Mouse (Mus musculus) CH12.LX (cell line): ENCODE measurements around the gene Ppip5k2. TPM values are rescaled to one million over a fixed set of nuclear protein-coding genes. Genes with fewer than 3 reads are reported as not detected.

Experiments
- DNase-seq: peaks from one replicate; pipeline ENCODE4 v3.0.0-alpha.2; 2013; ENCODE audit errors: extremely low read depth
- H3K27ac ChIP-seq: 2 replicates; pipeline ENCODE4 v1.5.1; 2012; ENCODE audit warnings: low read depth, mild to moderate bottlenecking, control low read depth, moderate library complexity; ENCODE audit not compliant: insufficient read depth
- H3K27me3 ChIP-seq: replicated peaks from 2 replicates; pipeline ENCODE3; 2012; ENCODE audit warnings: inconsistent platforms
- H3K36me3 ChIP-seq, 2 experiments: replicated peaks in 1 of 2; 2 replicates each; pipeline versions ENCODE3 to v1.6.1; 2012; ENCODE audit warnings: inconsistent platforms in 1 of 2, low read length in 1 of 2, mild to moderate bottlenecking in 1 of 2, mixed read lengths in 1 of 2, moderate library complexity in 1 of 2; ENCODE audit not compliant: control insufficient read depth in 1 of 2, insufficient read depth in 1 of 2
- H3K4me1 ChIP-seq, 2 experiments: 2 replicates each; pipeline ENCODE4 v1.6.1; 2012; ENCODE audit warnings: inconsistent platforms in 1 of 2, moderate library complexity in 1 of 2; ENCODE audit not compliant: insufficient read depth in 2 of 2, control insufficient read depth in 1 of 2
- H3K4me2 ChIP-seq: 2 replicates; pipeline ENCODE4 v1.6.1; 2012; ENCODE audit warnings: low read depth, mild to moderate bottlenecking, control low read depth; ENCODE audit not compliant: poor library complexity, insufficient read depth, severe bottlenecking
- H3K4me3 ChIP-seq, 3 experiments: fragments of 150-350 bp in 1 of 3; sonication (generic) in 1 of 3; replicated peaks in 1 of 3; 2 replicates each; pipeline versions ENCODE3 to v1.5.1; 2011 to 2012; ENCODE audit warnings: low read depth in 2 of 3, low read length in 2 of 3, mild to moderate bottlenecking in 2 of 3, moderate library complexity in 2 of 3, control low read depth in 1 of 3, improper control_type of control experiment in 1 of 3, inconsistent platforms in 1 of 3, mixed read lengths in 1 of 3; ENCODE audit not compliant: poor library complexity in 1 of 3
- H3K79me2 ChIP-seq: replicated peaks from 2 replicates; pipeline ENCODE4 v1.6.1; 2012; ENCODE audit warnings: mild to moderate bottlenecking, moderate library complexity; ENCODE audit not compliant: control insufficient read depth, poor library complexity, insufficient read depth, severe bottlenecking; ENCODE audit errors: extremely low read depth
- H3K9ac ChIP-seq: 2 replicates; pipeline ENCODE4 v1.6.1; 2012; ENCODE audit warnings: low read depth, mild to moderate bottlenecking, control low read depth, moderate library complexity; ENCODE audit not compliant: insufficient read depth
- H3K9me3 ChIP-seq: replicated peaks from 2 replicates; pipeline ENCODE3; 2012; ENCODE audit warnings: low read length, inconsistent platforms, mixed read lengths
- BHLHE40 ChIP-seq: IDR thresholded peaks from 2 replicates; pipeline ENCODE4 v1.6.1; 2011; ENCODE audit warnings: mild to moderate bottlenecking, low read depth, low read length, improper control_type of control experiment
- CHD2 ChIP-seq: IDR thresholded peaks from 2 replicates; pipeline ENCODE4 v1.6.1; 2011; ENCODE audit warnings: low read length, improper control_type of control experiment
- CTCF ChIP-seq, 2 experiments: IDR thresholded peaks in 1 of 2; conservative IDR thresholded peaks in 1 of 2; 2 replicates each; pipeline ENCODE4 v1.5.1; 2011 to 2012; ENCODE audit warnings: low read depth in 2 of 2, low read length in 2 of 2, improper control_type of control experiment in 1 of 2, inconsistent platforms in 1 of 2, mild to moderate bottlenecking in 1 of 2, moderate library complexity in 1 of 2
- ELF1 ChIP-seq: IDR thresholded peaks from 2 replicates; pipeline ENCODE4 v1.6.1; 2014; ENCODE audit warnings: low read depth, mild to moderate bottlenecking, inconsistent platforms, low read length, improper control_type of control experiment
- ETS1 ChIP-seq: conservative IDR thresholded peaks from 2 replicates; pipeline ENCODE4 v1.6.1; 2012; ENCODE audit warnings: low read depth, mild to moderate bottlenecking, inconsistent platforms, low read length, improper control_type of control experiment, moderate library complexity
- GABPA ChIP-seq: IDR thresholded peaks from 2 replicates; pipeline ENCODE4 v1.6.1; 2012; ENCODE audit warnings: low read depth, low read length, improper control_type of control experiment, inconsistent platforms; ENCODE audit not compliant: insufficient replicate concordance
- HCFC1 ChIP-seq: IDR thresholded peaks from 2 replicates; pipeline ENCODE4 v1.6.1; 2012; ENCODE audit warnings: low read depth, mild to moderate bottlenecking, inconsistent platforms, low read length, improper control_type of control experiment
- JUND ChIP-seq: conservative IDR thresholded peaks from 2 replicates; pipeline ENCODE4 v1.6.1; 2011; ENCODE audit warnings: low read depth, low read length, improper control_type of control experiment
- MAX ChIP-seq: IDR thresholded peaks from 2 replicates; pipeline ENCODE4 v1.6.1; 2011; ENCODE audit warnings: low read length, improper control_type of control experiment
- MAZ ChIP-seq: IDR thresholded peaks from 2 replicates; pipeline ENCODE4 v1.6.1; 2012; ENCODE audit warnings: low read depth, mild to moderate bottlenecking, inconsistent platforms, low read length, improper control_type of control experiment, moderate library complexity
- MEF2A ChIP-seq: IDR thresholded peaks from 2 replicates; pipeline ENCODE4 v1.6.1; 2014; ENCODE audit warnings: low read depth, mild to moderate bottlenecking, inconsistent platforms, low read length, improper control_type of control experiment, borderline replicate concordance
- MYC ChIP-seq: IDR thresholded peaks from 2 replicates; pipeline ENCODE4 v1.6.1; 2011; ENCODE audit warnings: low read depth, mild to moderate bottlenecking, improper control_type of control experiment, low read length
- NRF1 ChIP-seq: IDR thresholded peaks from 2 replicates; pipeline ENCODE4 v1.6.1; 2014; ENCODE audit warnings: low read depth, mild to moderate bottlenecking, inconsistent platforms, low read length, improper control_type of control experiment, moderate library complexity
- PAX5 ChIP-seq: IDR thresholded peaks from 2 replicates; pipeline ENCODE4 v1.6.1; 2012; ENCODE audit warnings: low read length, inconsistent platforms, mixed read lengths
- POLR2A ChIP-seq: IDR thresholded peaks from 2 replicates; pipeline ENCODE4 v1.6.1; 2011; ENCODE audit warnings: low read depth, mild to moderate bottlenecking, improper control_type of control experiment, low read length
- POLR2AphosphoS2 ChIP-seq: IDR thresholded peaks from 2 replicates; pipeline ENCODE4 v1.6.1; 2011; ENCODE audit warnings: low read depth, low read length, improper control_type of control experiment
- RAD21 ChIP-seq: IDR thresholded peaks from 2 replicates; pipeline ENCODE4 v1.6.1; 2011; ENCODE audit warnings: low read depth, mild to moderate bottlenecking, low read length, improper control_type of control experiment, moderate library complexity
- SIN3A ChIP-seq: IDR thresholded peaks from 2 replicates; pipeline ENCODE4 v1.6.1; 2012; ENCODE audit warnings: low read length, improper control_type of control experiment, inconsistent platforms
- SMC3 ChIP-seq: IDR thresholded peaks from 2 replicates; pipeline ENCODE4 v1.6.1; 2011; ENCODE audit warnings: low read depth, low read length, improper control_type of control experiment
- TBP ChIP-seq: conservative IDR thresholded peaks from 2 replicates; pipeline ENCODE4 v1.6.1; 2011; ENCODE audit warnings: low read depth, low read length, improper control_type of control experiment
- TCF12 ChIP-seq: IDR thresholded peaks from 2 replicates; pipeline ENCODE4 v1.6.1; 2014; ENCODE audit warnings: low read depth, mild to moderate bottlenecking, inconsistent platforms, low read length, improper control_type of control experiment
- UBTF ChIP-seq: IDR thresholded peaks from 2 replicates; pipeline ENCODE4 v1.6.1; 2012; ENCODE audit warnings: low read depth, mild to moderate bottlenecking, inconsistent platforms, low read length, improper control_type of control experiment, moderate library complexity
- USF1 ChIP-seq: IDR thresholded peaks from 2 replicates; pipeline ENCODE4 v1.6.1; 2014; ENCODE audit warnings: low read depth, mild to moderate bottlenecking, inconsistent platforms, low read length, improper control_type of control experiment
- USF2 ChIP-seq: conservative IDR thresholded peaks from 2 replicates; pipeline ENCODE4 v1.6.1; 2011; ENCODE audit warnings: low read depth, low read length, improper control_type of control experiment
- ZC3H11A ChIP-seq: IDR thresholded peaks from 2 replicates; pipeline ENCODE4 v1.6.1; 2012; ENCODE audit warnings: low read depth, mild to moderate bottlenecking, inconsistent platforms, low read length, improper control_type of control experiment
- ZKSCAN1 ChIP-seq: IDR thresholded peaks from 2 replicates; pipeline ENCODE4 v1.6.1; 2012; ENCODE audit warnings: low read depth, inconsistent platforms, low read length, improper control_type of control experiment, borderline replicate concordance
- ZMIZ1 ChIP-seq: IDR thresholded peaks from 2 replicates; pipeline ENCODE4 v1.6.1; 2012; ENCODE audit warnings: low read depth, mild to moderate bottlenecking, inconsistent platforms, low read length, improper control_type of control experiment
- ZNF384 ChIP-seq: IDR thresholded peaks from 2 replicates; pipeline ENCODE4 v1.6.1; 2012; ENCODE audit warnings: low read depth, low read length, improper control_type of control experiment, inconsistent platforms
- dilution Hi-C: fragments of 300-500 bp; cut with MboI; formaldehyde crosslinking; loops from 2 replicates; pipeline ENCODE4 v1.14.3; 2020; ENCODE audit warnings: low sequenced_read_pairs; ENCODE audit not compliant: extremely low pct_unique_long_range_greater_than_20kb, extremely low pct_ligation_motif_present
- in situ Hi-C: fragments of 300-500 bp; cut with MboI; formaldehyde crosslinking; loops from 3 replicates; pipeline ENCODE4 v1.14.3; 2019; ENCODE audit warnings: low sequenced_read_pairs, low pct_ligation_motif_present, low pct_unique_long_range_greater_than_20kb, mixed read lengths
- polyA plus RNA-seq: library from polyadenylated mRNA; unstranded; fragments of >175 nt; gene quantifications from 2 replicates; pipeline ENCODE4 v1.2.1, GENCODE M21; 2012; ENCODE audit warnings: low read depth; ENCODE audit not compliant: insufficient read length
- total RNA-seq, 2 experiments: library from RNA; depleted of rRNA; stranded (reverse); fragments of 300-350 nt in 1 of 2; fragments of >200 nt in 1 of 2; gene quantifications; 2 replicates each; pipeline ENCODE4 v1.2.3; 2012 to 2014

Ppip5k2 gene
- total and polyA plus RNA-seq, 3 experiments, result 27.4 to 44.9 (median 29.8) TPM

DNA sequence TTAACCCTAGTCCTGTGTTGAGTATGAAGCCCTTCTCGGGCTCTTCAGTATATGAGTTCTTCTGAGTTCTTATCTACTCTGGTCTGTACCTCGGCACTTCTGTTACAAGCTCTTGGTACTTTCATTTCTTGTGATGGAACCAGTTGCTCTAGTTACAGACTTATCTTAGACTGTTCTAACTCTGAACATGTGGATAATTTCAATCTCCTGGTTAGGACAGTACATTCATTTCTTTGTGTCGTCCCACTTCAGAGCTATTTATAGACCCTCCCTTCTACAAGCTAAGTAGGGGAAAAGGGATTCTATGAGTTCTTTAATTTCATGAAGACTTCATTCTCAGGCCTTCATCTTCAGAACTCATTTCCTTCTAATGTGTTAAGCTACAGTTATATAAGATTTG, 17.5 kb upstream of the Ppip5k2 start:
- H3K4me2 ChIP-seq, result no peak overlapping the region
- in situ Hi-C loops (no loop called here), dilution Hi-C loops (no loop called here)
- no peak overlapping the region for H3K4me3 ChIP-seq
- H3K27ac ChIP-seq, result no peak overlapping the region
- H3K79me2 ChIP-seq, result no peaks in the 10 kb centered on the region
- H3K9ac ChIP-seq, result no peak overlapping the region
- no peaks in the 10 kb centered on the region for H3K4me1 ChIP-seq
- TF ChIP-seq GABPA, result no peak
- TF ChIP-seq POLR2AphosphoS2, result no peak
- TF ChIP-seq MEF2A, result no peak
- TF ChIP-seq HCFC1, result no peak
- TF ChIP-seq MAZ, result no peak
- TF ChIP-seq USF1, result no peak
- TF ChIP-seq ZNF384, result no peak
- TF ChIP-seq PAX5, result no peak
- no peak for TF ChIP-seq CTCF (conservative IDR thresholded peaks at IDR 0.05 in 1 of 2, IDR thresholded peaks at IDR 0.05 in 1 of 2; ENCODE audit: low read depth in 2 of 2, low read length in 2 of 2)
- TF ChIP-seq NRF1, result no peak
- no peak for TF ChIP-seq POLR2A
- TF ChIP-seq TCF12, result no peak
- no peak for TF ChIP-seq ETS1
- no peak for TF ChIP-seq BHLHE40
- no peak for TF ChIP-seq CHD2
- no peak for TF ChIP-seq JUND
- TF ChIP-seq MAX, result no peak
- no peak for TF ChIP-seq ZMIZ1
- no peak for DNase-seq
- H3K27me3 ChIP-seq, result no peaks in the 10 kb centered on the region
- H3K9me3 ChIP-seq, result no peaks in the 10 kb centered on the region
- peaks cover 0 to 13% of the 10 kb centered on the region in 2 experiments for H3K36me3 ChIP-seq

DNA sequence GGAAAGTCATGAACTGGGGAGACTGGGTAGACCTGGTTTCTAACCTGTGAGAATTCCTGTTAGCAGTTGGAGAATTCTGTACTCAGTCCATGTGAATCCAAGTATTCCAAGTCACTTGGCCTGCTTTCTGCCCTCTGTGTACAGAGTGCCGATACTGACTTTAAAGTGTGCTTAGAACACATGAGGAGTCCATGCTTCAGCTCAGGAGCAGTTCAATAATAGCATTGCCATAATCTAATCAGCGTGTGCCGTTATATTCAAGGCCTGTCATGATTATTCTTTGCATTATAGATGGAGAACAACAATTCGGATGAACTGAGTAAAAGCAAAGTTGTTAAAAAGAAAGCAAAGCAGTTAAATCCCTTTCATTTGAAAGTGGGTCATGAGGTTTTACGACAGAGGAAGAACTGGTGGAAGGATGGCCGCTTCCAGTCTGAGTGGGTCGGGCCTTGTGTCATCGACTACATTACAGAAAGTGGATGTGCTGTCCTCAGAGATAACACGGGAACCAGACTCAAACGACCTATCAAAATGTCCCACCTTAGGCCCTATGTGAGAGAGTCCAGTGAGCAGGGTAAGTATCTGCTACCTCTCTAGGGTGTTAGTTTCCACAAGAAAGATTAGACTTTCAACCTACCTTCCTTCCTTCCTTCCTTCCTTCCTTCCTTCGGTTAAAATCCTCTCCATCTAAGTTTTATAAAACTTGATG, 15.6 kb upstream of the Ppip5k2 start:
- H3K4me3 ChIP-seq, result no peak overlapping the region
- dilution Hi-C loops, result no loop called here
- no peaks in the 10 kb centered on the region for H3K79me2 ChIP-seq
- H3K27me3 ChIP-seq, result no peaks in the 10 kb centered on the region
- no peak overlapping the region for H3K9ac ChIP-seq
- in situ Hi-C loops, result no loop called here
- no peak overlapping the region for H3K4me2 ChIP-seq
- peaks cover 0 to 13% of the 10 kb centered on the region in 2 experiments for H3K36me3 ChIP-seq
- no peak overlapping the region for H3K27ac ChIP-seq
- H3K9me3 ChIP-seq, result no peaks in the 10 kb centered on the region
- peaks cover 3 to 8% of the 10 kb centered on the region in 2 experiments; a peak in 3 of 4 replicates for H3K4me1 ChIP-seq
- no peak for DNase-seq
- TF ChIP-seq SIN3A, result no peak
- TF ChIP-seq HCFC1, result no peak
- TF ChIP-seq USF2, result no peak
- TF ChIP-seq ELF1, result no peak
- TF ChIP-seq UBTF, result no peak
- no peak for TF ChIP-seq ZC3H11A
- TF ChIP-seq MEF2A, result no peak
- TF ChIP-seq CTCF (conservative IDR thresholded peaks at IDR 0.05 in 1 of 2, IDR thresholded peaks at IDR 0.05 in 1 of 2; ENCODE audit: low read depth in 2 of 2, low read length in 2 of 2), result no peak
- TF ChIP-seq ZKSCAN1, result no peak
- TF ChIP-seq ETS1, result no peak
- TF ChIP-seq MYC, result no peak
- TF ChIP-seq MAZ, result no peak
- TF ChIP-seq ZNF384, result no peak
- no peak for TF ChIP-seq RAD21
- TF ChIP-seq SMC3, result no peak
- TF ChIP-seq BHLHE40, result no peak
- no peak for TF ChIP-seq TBP
